Mouse (Mus musculus): ENCODE results near the gene A030003K21Rik. TPM values are rescaled to one million over a fixed set of nuclear protein-coding genes. Genes with fewer than 3 reads are reported as not detected.

The A030003K21Rik gene
- polyA plus RNA-seq, 1 experiment, result not detected

GRCm38 (mm10) chr1:82913025-82913424, 30.2 kb downstream of the A030003K21Rik start, which contains the start of gene A030005L19Rik:
Gene A030005L19Rik (plus strand): TSS chr1:82913325.
- no peak for DNase-seq (ENCODE audit: low read depth)

GRCm38 (mm10) chr1:82905886-82906285, 37.3 kb downstream of the A030003K21Rik start:
- DNase-seq (ENCODE audit: low read depth), result no peak

GRCm38 (mm10) chr1:82901201-82901600, 42.0 kb downstream of the A030003K21Rik start:
- no peak for DNase-seq (ENCODE audit: low read depth)

- no peak for DNase-seq (ENCODE audit: low read depth)
These were observed 42.6 kb downstream of the A030003K21Rik start for GRCm38 (mm10) chr1:82900567-82900966.

GRCm38 (mm10) chr1:82893269-82893668, 49.9 kb downstream of the A030003K21Rik start:
- DNase-seq (ENCODE audit: low read depth), result no peak

Other genes with a start within 250 kb of the A030003K21Rik start
- 58.4 and 61.4 TPM in 2 replicates for gene Mff, start 218.5 kb downstream of the A030003K21Rik start, polyA plus RNA-seq (2012; rRNA removed)
- not detected in 2 replicates for gene Tm4sf20, start 174.9 kb downstream of the A030003K21Rik start, polyA plus RNA-seq (2012; rRNA removed)
- not detected in 2 replicates for gene Gm47791, start 172.1 kb downstream of the A030003K21Rik start, polyA plus RNA-seq (2012; rRNA removed)
- gene Agfg1, start 103.9 kb downstream of the A030003K21Rik start, polyA plus RNA-seq (2012; rRNA removed), result 31.3 and 36.8 TPM in 2 replicates
- 0.19 and 0.49 TPM in 2 replicates for gene A030005L19Rik, start 30.1 kb downstream of the A030003K21Rik start, polyA plus RNA-seq (2012; rRNA removed)
- not detected in 2 replicates for gene A030014E15Rik, start 18.5 kb downstream of the A030003K21Rik start, polyA plus RNA-seq (2012; rRNA removed)
- not detected in 2 replicates for gene Gm6217, start 12.0 kb downstream of the A030003K21Rik start, polyA plus RNA-seq (2012; rRNA removed)
- not detected in 2 replicates for gene Gm7544, start 12.6 kb upstream of the A030003K21Rik start, polyA plus RNA-seq (2012; rRNA removed)
- gene Gm47955, start 16.9 kb upstream of the A030003K21Rik start, polyA plus RNA-seq (2012; rRNA removed), result not detected in 2 replicates
- gene Gm47959, start 57.2 kb upstream of the A030003K21Rik start, polyA plus RNA-seq (2012; rRNA removed), result not detected in 2 replicates
- gene Slc19a3, start 95.1 kb upstream of the A030003K21Rik start, polyA plus RNA-seq (2012; rRNA removed), result 3.0 and 3.5 TPM in 2 replicates
- gene Krtap28-10, start 99.1 kb upstream of the A030003K21Rik start, polyA plus RNA-seq (2012; rRNA removed), result not detected in 2 replicates
- not detected in 2 replicates for gene Gm47969, start 101.5 kb upstream of the A030003K21Rik start, polyA plus RNA-seq (2012; rRNA removed)
- gene A030005K14Rik, start 116.0 kb upstream of the A030003K21Rik start, polyA plus RNA-seq (2012; rRNA removed), result not detected in 2 replicates
- gene Krtap28-13, start 117.5 kb upstream of the A030003K21Rik start, polyA plus RNA-seq (2012; rRNA removed), result not detected in 2 replicates
- not detected in 2 replicates for gene Ccl20, start 173.4 kb upstream of the A030003K21Rik start, polyA plus RNA-seq (2012; rRNA removed)
- gene Daw1, start 216.4 kb upstream of the A030003K21Rik start, polyA plus RNA-seq (2012; rRNA removed), result 0.65 and 0.74 TPM in 2 replicates

Measured in gonadal fat pad, adult 2 months (tissue).